Mouse (Mus musculus): ENCODE measurements around the gene Ktn1. TPM values are rescaled to one million over a fixed set of nuclear protein-coding genes. Genes with fewer than 3 reads are reported as not detected.

Gene Ktn1
- total RNA-seq (2021) = 10 to 100 TPM; 76.1 to 93.8 TPM

DNA sequence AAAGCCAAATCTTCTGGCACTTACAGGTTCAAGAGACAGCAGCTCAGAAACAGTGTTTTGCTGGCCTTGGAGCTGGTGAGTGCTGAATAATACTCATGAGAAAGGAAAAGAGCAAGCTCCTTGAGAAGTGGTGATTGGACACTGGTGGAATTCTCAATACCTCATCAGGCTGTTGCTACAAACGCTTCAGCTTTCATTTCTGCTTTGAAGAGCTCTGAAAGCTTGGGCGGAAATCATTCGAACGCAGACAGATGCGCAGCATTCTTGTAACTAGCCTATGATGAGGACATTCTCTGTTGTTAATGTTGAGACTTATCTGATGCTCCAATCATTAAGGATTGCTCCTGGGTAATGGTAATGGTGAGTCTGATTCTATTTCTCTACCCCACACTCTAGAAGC lies at the start of gene Ktn1:
Gene Ktn1 (plus strand): TSS at position 231 of the 400 bp plus-strand sequence.
- DNase-seq = no peak

- no peak for DNase-seq
Observed at GRCm38 (mm10) chr14:47613254-47613653, 35.0 kb upstream of the Ktn1 start.

DNA sequence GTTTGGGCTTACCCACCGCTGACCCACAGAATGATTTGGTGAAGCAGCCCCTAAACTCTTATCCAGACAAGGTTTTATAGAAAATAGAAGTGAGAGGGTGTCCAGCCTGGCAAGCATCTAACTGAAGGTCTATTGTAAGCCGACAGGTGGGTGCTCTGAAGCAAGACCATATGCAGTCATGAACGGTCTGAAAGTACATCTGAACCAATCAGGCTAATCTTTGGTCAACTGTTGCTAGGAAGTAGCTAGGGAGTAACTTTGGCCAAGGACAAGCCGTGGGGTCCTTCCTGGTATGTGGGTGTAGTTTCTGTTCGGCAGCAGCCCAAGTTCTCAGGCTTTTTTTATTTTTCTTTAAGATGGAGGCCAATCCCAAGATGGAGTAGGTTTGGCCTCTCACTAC lies 29.4 kb upstream of the Ktn1 start:
- no peak for DNase-seq

- DNase-seq = no peak
Observed at GRCm38 (mm10) chr14:47621901-47622300, 26.3 kb upstream of the Ktn1 start.

DNA sequence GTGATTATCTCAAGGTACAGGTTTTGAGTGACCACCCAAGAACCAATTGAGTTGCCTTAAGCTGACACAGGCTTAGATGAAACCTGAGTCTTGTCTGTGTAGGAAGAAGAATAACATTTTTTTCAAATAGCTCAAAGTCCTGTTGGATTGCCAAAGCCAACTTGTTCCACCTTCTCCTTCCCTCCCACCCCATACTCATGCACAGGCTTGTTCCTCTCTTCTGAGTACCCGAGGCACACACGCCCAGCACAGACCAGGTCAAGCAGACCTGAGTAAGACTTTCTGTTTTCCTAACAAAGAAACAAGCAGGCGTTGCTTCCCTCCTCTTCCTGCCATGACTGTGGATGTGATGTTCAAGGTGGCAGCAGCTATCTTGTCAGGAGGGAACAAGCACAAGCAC lies 23.4 kb upstream of the Ktn1 start:
- DNase-seq = no peak

GRCm38 (mm10) chr14:47626143-47626542 lies 22.1 kb upstream of the Ktn1 start:
- DNase-seq = no peak

DNA sequence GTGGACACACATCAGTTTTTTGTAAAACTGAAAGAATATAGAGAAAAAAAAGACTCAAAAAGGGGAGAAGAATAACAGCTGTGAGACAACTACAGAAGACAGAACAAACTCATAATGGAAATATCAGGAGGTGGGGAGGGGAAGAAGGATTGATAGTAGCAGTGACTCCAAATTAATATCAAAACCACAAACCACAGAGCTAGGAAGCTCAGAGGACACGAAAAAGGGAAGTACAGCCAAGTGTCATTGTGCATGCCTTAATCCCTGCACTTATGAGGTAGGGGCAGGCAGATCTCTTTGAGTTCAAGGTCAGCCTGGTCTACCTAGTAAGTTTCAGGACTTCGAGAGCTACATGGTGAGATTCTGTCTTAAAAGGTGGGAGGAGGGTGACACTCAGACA lies 21.4 kb upstream of the Ktn1 start:
- no peak for DNase-seq

- no peak for DNase-seq
Observed at GRCm38 (mm10) chr14:47627360-47627759, 20.9 kb upstream of the Ktn1 start.

GRCm38 (mm10) chr14:47632419-47632818 lies 15.8 kb upstream of the Ktn1 start:
- no peak for DNase-seq

- no peak for DNase-seq
Observed at GRCm38 (mm10) chr14:47634410-47634809, 13.8 kb upstream of the Ktn1 start.

- no peak for DNase-seq
Observed at GRCm38 (mm10) chr14:47634846-47635245, 13.4 kb upstream of the Ktn1 start.

- DNase-seq = no peak
Observed at GRCm38 (mm10) chr14:47638316-47638895, 9.8 kb upstream of the Ktn1 start.

- no peak for DNase-seq
Observed at GRCm38 (mm10) chr14:47645620-47646019, 2.6 kb upstream of the Ktn1 start.

DNA sequence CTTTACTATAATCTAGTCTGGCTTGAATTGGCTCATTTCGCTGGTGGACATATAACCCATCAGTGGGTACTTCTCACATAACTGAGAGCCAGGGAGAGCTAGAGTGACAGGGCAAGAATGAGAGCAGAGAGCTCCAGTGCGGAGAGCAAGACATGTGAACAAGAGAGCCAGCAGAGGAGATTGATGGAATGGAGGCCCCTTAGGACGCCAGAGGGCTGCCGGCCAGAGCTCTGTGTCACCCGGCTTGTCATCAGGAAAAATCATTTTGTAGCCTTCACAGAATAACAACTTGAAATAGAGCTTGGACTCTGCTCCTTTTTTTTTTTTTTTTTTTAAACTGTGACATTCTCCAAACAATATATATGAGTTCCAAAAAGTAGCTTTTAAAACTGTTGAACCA lies 2.0 kb upstream of the Ktn1 start:
- DNase-seq = no peak

DNA sequence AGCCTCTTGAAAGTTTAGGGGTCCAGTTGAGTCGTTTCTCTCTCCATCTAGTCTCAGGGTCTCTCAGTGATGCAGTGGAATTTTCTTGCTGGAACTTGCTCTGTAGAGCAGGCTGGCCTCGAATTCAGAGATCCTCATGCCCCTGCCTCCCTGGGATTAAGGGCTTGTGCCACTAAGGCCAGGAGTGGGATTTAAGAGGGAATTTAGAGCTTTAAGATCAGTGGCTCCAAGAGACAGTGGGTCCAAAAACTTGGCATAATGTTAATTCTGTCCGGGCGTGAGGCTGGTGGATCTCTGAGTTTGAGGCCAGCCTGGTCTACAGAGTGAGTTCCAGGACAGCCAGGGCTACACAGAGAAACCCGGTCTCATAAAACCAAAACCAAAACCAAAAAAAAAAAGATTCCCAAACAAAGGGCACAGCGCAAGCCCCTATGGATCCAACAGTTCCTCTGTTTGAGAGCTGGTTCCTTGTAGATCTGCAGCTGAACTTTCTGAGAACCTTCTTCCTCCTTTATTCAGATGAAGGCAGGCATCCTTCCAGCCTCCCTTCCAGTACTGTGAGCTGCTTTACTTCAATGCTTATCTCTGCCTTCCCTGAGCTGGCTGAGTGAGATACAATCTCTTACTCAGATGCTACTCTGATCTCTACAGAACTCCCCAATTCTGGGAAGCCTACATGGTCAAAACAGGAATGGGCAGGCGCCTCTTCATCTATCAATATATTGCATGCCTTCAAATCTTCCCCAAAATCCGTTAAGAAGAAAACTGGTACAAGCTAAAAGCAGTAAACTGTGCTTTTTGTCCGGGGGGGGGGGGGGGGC lies 1.3 kb upstream of the Ktn1 start:
- DNase-seq = no peak

DNA sequence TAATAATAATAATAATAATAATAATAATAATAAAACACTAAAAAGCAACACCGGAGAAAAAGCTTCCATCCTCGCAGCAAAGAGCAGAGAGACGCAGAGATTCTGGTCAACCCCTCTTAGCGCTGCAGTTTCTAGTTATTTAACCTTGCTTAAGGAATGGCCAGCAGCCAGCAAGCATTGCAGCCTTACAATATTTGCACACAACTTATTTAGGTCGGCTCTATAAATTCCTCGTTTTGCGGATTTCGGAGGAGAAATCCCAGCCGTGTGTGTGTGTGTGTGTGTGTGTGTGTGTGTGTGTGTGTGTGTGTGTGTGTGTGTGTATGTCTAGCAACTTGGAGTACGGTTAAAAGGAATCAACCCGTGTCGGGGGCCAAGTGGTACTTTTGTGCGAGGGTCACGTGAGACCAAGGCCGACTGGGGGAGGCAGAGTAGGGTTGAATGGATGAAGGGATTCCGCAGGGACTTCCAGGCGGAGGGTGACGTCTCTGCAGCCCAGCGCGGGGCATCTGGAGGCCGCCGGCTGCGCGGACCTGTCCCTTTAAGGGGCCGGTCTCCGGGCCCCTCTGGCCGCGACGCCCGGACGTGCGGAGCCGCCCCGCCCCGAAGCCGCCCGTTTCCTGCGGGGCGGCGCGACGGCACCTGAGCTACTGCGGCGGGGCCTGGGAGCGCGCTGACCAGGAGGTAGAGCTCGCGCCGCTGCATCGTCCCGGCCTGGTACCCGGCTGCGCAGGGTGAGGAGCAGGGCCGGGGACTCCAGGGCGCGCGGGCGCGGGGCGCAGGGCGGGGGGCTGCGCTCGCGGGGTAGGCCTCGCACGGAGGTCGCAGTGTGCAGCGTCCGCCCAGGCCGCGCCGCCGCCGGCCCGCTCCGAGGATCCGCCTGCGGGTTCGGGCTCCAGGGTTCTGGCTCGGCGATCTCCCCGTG lies 720 bp downstream of the Ktn1 start:
- peak; percentile 81 to 84 for DNase-seq

- DNase-seq = peak in 1 of 2 experiments; percentile 38
Observed at GRCm38 (mm10) chr14:47649631-47650337, 1.5 kb downstream of the Ktn1 start.

- no peak for DNase-seq
Observed at GRCm38 (mm10) chr14:47650338-47650720, 2.1 kb downstream of the Ktn1 start.

DNA sequence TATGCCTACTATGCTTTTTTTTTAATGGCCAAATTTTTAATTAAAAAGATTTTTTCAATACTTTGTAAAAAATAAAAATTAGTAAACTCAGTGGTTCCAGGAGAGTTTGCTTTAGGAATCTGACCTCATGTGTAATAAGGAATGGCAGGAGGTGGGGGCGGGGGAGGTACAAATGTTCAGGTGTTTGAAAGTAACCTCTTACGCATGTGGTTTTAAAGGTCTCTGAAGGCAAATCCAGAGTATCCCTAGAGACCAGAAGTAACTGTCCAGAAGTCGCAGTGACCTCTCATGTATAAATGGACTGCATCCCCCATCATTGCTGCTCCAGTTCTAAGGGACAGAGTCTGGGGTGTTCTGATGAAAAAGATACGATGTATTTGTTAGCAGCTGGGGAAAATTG lies 3.0 kb downstream of the Ktn1 start:
- no peak for DNase-seq

DNA sequence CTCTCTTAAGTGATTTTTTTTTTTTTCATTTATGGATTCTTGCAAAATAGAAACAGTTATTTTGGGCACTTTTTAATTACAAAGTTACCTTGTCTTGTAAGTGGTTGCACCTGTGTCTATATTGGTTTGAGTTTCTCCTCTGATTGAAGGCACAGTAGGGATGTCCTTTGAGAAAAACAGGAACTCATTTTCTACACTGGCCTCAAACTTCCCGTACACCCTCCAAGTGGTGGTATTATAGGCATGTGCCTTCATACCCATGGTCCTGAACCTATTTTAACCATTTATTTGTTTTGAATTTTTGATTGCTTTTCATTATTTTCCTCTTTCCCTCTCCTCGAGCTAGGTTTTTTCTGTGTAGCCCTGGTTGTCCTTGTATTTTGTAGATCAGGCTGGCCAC lies 7.2 kb downstream of the Ktn1 start:
- no peak for DNase-seq

DNA sequence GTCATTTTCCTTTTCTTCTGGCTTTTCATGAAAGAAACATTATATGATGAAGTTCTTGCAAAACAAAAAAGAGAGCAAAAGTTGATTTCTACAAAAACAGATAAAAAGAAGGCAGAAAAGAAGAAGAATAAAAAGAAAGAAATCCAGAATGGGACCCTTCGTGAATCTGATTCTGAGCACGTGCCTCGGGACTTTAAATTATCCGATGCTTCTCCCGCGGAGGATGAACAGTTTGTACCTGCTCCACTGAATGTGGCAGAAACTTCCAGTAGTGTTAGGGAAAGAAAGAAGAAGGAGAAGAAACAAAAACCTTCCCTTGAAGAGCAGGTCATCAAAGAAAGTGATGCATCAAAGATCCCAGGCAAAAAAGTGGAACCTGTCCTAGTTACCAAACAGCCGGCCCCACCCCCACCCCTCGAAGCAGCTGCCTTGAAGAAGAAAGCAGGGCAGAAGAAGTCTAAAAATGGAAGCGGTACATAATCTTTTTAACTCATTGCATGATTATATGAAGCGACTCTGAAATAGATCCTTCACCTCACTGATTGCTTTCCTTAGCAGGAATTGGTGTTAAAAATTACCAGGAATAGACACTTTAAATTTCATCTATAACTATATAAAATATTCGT lies 15.7 kb downstream of the Ktn1 start:
- no peak for DNase-seq

DNA sequence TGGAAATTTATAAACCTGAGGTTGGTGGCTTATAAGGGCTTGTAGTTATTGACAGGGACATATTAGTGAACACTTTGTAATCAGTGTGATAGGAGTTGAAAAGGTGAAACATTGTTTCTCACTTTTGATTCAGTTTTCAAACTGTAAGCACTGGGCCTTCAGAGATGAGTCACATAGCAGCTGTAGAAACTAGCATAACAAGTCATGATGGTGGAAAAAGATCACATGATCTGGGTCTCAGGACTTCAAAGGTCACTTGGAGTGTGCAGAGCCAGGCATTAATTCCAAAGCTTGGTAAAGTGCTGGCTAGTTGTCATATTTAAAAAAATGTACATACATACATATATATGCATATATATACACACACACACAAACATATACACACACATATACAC lies 16.2 kb downstream of the Ktn1 start:
- no peak for DNase-seq
